In the genomic region with DNA sequence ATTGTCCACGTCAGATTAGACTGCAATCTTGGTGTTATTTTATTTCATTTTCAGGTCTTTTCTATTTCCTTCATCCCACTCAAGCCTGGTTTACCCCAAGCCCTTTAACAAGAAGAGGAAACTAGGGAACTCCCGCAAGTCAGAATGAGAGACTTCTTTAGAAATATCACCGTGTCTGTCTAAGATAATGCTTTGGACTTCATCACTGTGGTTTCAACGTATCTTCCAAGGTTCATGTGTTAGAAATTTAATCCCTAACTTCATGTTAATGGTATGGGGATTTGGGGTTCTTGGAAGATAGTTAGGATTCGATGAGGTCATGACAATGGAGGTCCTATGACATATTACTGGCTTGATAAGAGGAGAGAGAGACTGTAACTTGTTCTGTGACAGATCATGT, we compare ENCODE assay signal across 24 mouse cellular contexts.
"Had no signal": no experiment of that assay in that cellular context is flagged by ENCODE, and none has a peak within 500 bp of the region (broad histone marks: within the 10 kb centered on the region; RNA-seq: fewer than 3 reads in every experiment).

No protein-coding gene starts in this region.

- DNase-seq: cerebellum, adult 9-11 months; cerebellum, postnatal 10 days; cerebellum, postnatal 14 days; cerebellum, postnatal 25 days; cerebellum, postnatal 36 days; embryo, embryonic 11 days; forebrain, postnatal 0 days; gastrocnemius, adult 2 months; gastrocnemius, postnatal 10 days; gastrocnemius, postnatal 14 days; gastrocnemius, postnatal 25 days; gastrocnemius, postnatal 36 days; heart, adult 18-20 months; heart, adult 2 months had no signal

- H3K4me1 ChIP-seq: embryonic facial prominence, embryonic 10.5 days; embryonic facial prominence, embryonic 12.5 days; embryonic facial prominence, embryonic 13.5 days; embryonic facial prominence, embryonic 15.5 days; forebrain, embryonic 10.5 days; forebrain, embryonic 12.5 days; forebrain, embryonic 13.5 days; forebrain, embryonic 15.5 days; heart, embryonic 10.5 days had no signal

- H3K9me3 ChIP-seq: embryonic facial prominence, embryonic 10.5 days; embryonic facial prominence, embryonic 12.5 days; embryonic facial prominence, embryonic 13.5 days; embryonic facial prominence, embryonic 15.5 days; forebrain, embryonic 10.5 days; forebrain, embryonic 12.5 days; forebrain, embryonic 13.5 days; forebrain, embryonic 15.5 days; heart, embryonic 10.5 days had no signal

- H3K36me3 ChIP-seq: embryonic facial prominence, embryonic 10.5 days; embryonic facial prominence, embryonic 12.5 days; embryonic facial prominence, embryonic 13.5 days; embryonic facial prominence, embryonic 15.5 days; forebrain, embryonic 10.5 days; forebrain, embryonic 12.5 days; forebrain, embryonic 15.5 days; heart, embryonic 10.5 days had no signal

- H3K27me3 ChIP-seq: embryonic facial prominence, embryonic 12.5 days; embryonic facial prominence, embryonic 15.5 days; forebrain, embryonic 12.5 days; forebrain, embryonic 13.5 days; forebrain, embryonic 15.5 days had no signal

- H3K4me3 ChIP-seq: embryonic facial prominence, embryonic 10.5 days; embryonic facial prominence, embryonic 12.5 days; embryonic facial prominence, embryonic 13.5 days; embryonic facial prominence, embryonic 15.5 days; erythroblast, embryonic 14.5 days; forebrain, embryonic 10.5 days; forebrain, embryonic 12.5 days; forebrain, embryonic 13.5 days; forebrain, embryonic 15.5 days; gastrocnemius, adult 2 months; heart, adult 2 months; heart, embryonic 10.5 days had no signal

- H3K9ac ChIP-seq: embryonic facial prominence, embryonic 12.5 days; embryonic facial prominence, embryonic 13.5 days; embryonic facial prominence, embryonic 15.5 days; forebrain, embryonic 12.5 days; forebrain, embryonic 13.5 days; forebrain, embryonic 15.5 days; forebrain, postnatal 0 days had no signal

- H3K27ac ChIP-seq: embryonic facial prominence, embryonic 10.5 days; embryonic facial prominence, embryonic 12.5 days; embryonic facial prominence, embryonic 13.5 days; embryonic facial prominence, embryonic 15.5 days; forebrain, embryonic 10.5 days; forebrain, embryonic 12.5 days; forebrain, embryonic 13.5 days; forebrain, embryonic 15.5 days; gastrocnemius, adult 2 months; heart, adult 2 months; heart, embryonic 10.5 days had no signal
